Comparison of ENCODE assay signal across 8 mouse cellular contexts in the genomic region with DNA sequence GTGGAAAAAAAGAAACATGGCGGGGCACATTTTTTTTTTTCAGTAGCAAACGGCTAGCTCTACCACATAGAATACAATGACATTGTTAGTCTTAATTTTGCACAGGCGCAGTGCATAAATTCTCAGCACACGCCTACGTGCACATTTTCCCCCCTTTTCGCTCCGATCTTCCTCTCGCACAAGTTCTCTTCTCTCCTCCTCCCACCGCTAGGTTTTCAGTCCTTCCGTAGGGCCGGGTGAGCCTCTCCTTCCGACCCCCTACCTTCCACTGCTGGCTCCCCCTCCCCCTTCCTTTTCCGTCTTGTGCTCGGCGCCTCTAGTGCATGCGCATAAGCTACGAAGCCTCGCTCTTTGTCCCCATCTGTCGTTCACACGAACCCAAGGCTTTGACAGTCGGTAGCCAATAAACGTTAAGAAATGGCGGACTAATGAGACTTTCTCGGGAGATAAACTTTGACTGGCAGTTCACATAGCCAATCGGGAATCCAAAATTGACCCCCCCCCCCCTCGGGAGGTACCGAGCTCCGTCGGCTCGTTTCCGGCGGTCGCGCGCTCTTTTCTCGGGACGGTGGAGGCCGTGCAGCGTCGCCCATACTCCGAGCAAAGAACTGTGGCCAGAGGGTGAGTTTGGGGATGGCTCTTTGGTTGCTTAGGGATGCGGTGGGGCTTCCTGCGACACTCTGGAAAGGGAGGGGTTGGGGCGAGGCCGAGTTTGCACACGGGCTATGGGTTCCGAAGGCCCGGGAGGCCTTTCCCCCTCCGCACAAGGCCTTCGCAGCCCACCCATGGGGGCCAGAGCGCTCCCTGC. TPM values are rescaled to one million over a fixed set of nuclear protein-coding genes. Genes with fewer than 3 reads are reported as not detected.
DNase-seq lines count a peak whose midpoint lies in the region; ATAC-seq lines count a peak whose summit lies in the region.

A gene (plus strand): TSS at position 177 of the 808 bp plus-strand sequence.

- WGBS in intestine, embryonic 14.5 days = 15% methylated on average over 51 of the region's 51 CpGs

- peaks cover 5% of the 10 kb centered on the region; the same call in 1 of the 2 replicates for H3K27me3 ChIP-seq in intestine, embryonic 14.5 days (replicated peaks; ENCODE audit: control insufficient read depth, insufficient read depth, low read length)

- peak within 1 kb of the TSS; percentile 46 for H3K4me3 ChIP-seq in intestine, embryonic 14.5 days (ENCODE audit: low read depth, low read length)

- peak within 1 kb of the TSS; percentile 93 for H3K9ac ChIP-seq in intestine, embryonic 14.5 days (ENCODE audit: low read length)

- intact Hi-C loops in left cerebral cortex, postnatal 14 days (cut with DNase I) = no loop called here

- H3K9me3 ChIP-seq in intestine, embryonic 14.5 days (ENCODE audit: control insufficient read depth, low read length) = no peaks in the 10 kb centered on the region

- H3K4me2 ChIP-seq in intestine, embryonic 14.5 days (ENCODE audit: low read length) = peak within 1 kb of the TSS; percentile 58

- H3K4me1 ChIP-seq in intestine, embryonic 14.5 days (replicated peaks; ENCODE audit: control insufficient read depth, insufficient read depth, low read length) = no peaks in the 10 kb centered on the region

- H3K27ac ChIP-seq in intestine, embryonic 14.5 days (ENCODE audit: low read depth) = peak within 1 kb of the TSS; percentile 95

- peak; percentile 58 to 61 for DNase-seq in adrenal gland, adult 18-20 months (ENCODE audit: low spot score in 2 of 2)
- peak; percentile 94 for DNase-seq in embryo, embryonic 11 days
- peak; percentile 83 for DNase-seq in gastrocnemius, postnatal 25 days
- DNase-seq in intestine, embryonic 14.5 days (ENCODE audit: low spot score) = peak; percentile 86
- peak; percentile 85 to 95 for DNase-seq in left cerebral cortex, postnatal 14 days (ENCODE audit: low spot score in 2 of 2)
- DNase-seq in mesoderm, embryonic 11.5 days (ENCODE audit: low read depth, low spot score) = peak; percentile 96
- DNase-seq in right cerebral cortex, postnatal 36 days (ENCODE audit: low spot score in 2 of 2) = peak; percentile 73 to 90
- peak; percentile 94 for DNase-seq in yolk sac, embryonic 10.5 days (ENCODE audit: low spot score)

- peak; percentile 95 for ATAC-seq in intestine, embryonic 14.5 days (replicated peaks; ENCODE audit: low FRiP score, low TSS enrichment, low read depth)

- peaks cover 14% of the 10 kb centered on the region; the same call in 1 of the 2 replicates for H3K36me3 ChIP-seq in intestine, embryonic 14.5 days (ENCODE audit: control insufficient read depth, insufficient read depth, low read length)

RNA-seq across cellular contexts. Expression of the gene that starts here (rescaled TPM):
- 100 to 1,000 TPM; 158 to 182 TPM for total RNA-seq in adrenal gland, adult 18-20 months (2021)
- total RNA-seq in gastrocnemius, postnatal 25 days (2021) = 10 to 100 TPM; 40.4 to 46.1 TPM
- 363 and 414 TPM in 2 replicates for polyA plus RNA-seq in intestine, embryonic 14.5 days (2014; fragmentation: Nextera tagmentation; extraction: Ambion mirVana)
- total RNA-seq in left cerebral cortex, postnatal 14 days (2021) = 100 to 1,000 TPM; 130 to 140 TPM

Comparison
In these comparisons a context has a peak if more than half of its experiments do, and no peak if none do; other contexts are left out.
1. Peak in every context shown above with its lines: DNase-seq, ATAC-seq, H3K4me3 ChIP-seq and H3K27ac ChIP-seq.